Mouse (Mus musculus): Measurements from ENCODE around the gene Uhrf1.
"Not testable (repeated sequence)": the region's sequence is repeated elsewhere in the genome, so short reads cannot be mapped to it uniquely, and the experiment has no call there.

Gene Uhrf1

GRCm38 (mm10) chr17:56303160-56303846 is at the start of gene Uhrf1:
Gene Uhrf1, plus strand, starts transcription at chr17:56303321.
- peak; percentile 52 to 81 for DNase-seq (ENCODE audit: low spot score in 2 of 2)

- DNase-seq (ENCODE audit: low spot score in 2 of 2) = no peak
These were observed 48.4 kb upstream of the Uhrf1 start for GRCm38 (mm10) chr17:56254695-56255094.

GRCm38 (mm10) chr17:56255429-56255828 is 47.7 kb upstream of the Uhrf1 start:
- no peak for DNase-seq (ENCODE audit: low spot score in 2 of 2)

- DNase-seq (ENCODE audit: low spot score in 2 of 2) = peak; percentile 92 to 98
These were observed 47.3 kb upstream of the Uhrf1 start for GRCm38 (mm10) chr17:56255863-56256238.

GRCm38 (mm10) chr17:56256239-56256881 is 46.8 kb upstream of the Uhrf1 start, which contains the start of gene Fem1a:
Gene Fem1a, plus strand, starts transcription at chr17:56256810.
- DNase-seq (ENCODE audit: low spot score in 2 of 2) = peak; percentile 82 to 92

- DNase-seq (ENCODE audit: low spot score in 2 of 2) = no peak
These were observed 45.8 kb upstream of the Uhrf1 start for GRCm38 (mm10) chr17:56257181-56257894.

GRCm38 (mm10) chr17:56258269-56258668 is 44.9 kb upstream of the Uhrf1 start:
- not testable (repeated sequence) for DNase-seq (ENCODE audit: low spot score in 2 of 2)

GRCm38 (mm10) chr17:56258812-56259211 is 44.3 kb upstream of the Uhrf1 start:
- not testable (repeated sequence) for DNase-seq (ENCODE audit: low spot score in 2 of 2)

- no peak for DNase-seq (ENCODE audit: low spot score in 2 of 2)
These were observed 43.7 kb upstream of the Uhrf1 start for GRCm38 (mm10) chr17:56259301-56260037.

GRCm38 (mm10) chr17:56261166-56261565 is 42.0 kb upstream of the Uhrf1 start:
- DNase-seq (ENCODE audit: low spot score in 2 of 2) = no peak

GRCm38 (mm10) chr17:56262645-56263094 is 40.5 kb upstream of the Uhrf1 start:
- DNase-seq (ENCODE audit: low spot score in 2 of 2) = no peak

- peak; percentile 52 to 71 for DNase-seq (ENCODE audit: low spot score in 2 of 2)
These were observed 39.1 kb upstream of the Uhrf1 start for GRCm38 (mm10) chr17:56264020-56264419.

GRCm38 (mm10) chr17:56265011-56265410 is 38.1 kb upstream of the Uhrf1 start:
- DNase-seq (ENCODE audit: low spot score in 2 of 2) = no peak

- no peak for DNase-seq (ENCODE audit: low spot score in 2 of 2)
These were observed 37.3 kb upstream of the Uhrf1 start for GRCm38 (mm10) chr17:56265869-56266268.

- no peak for DNase-seq (ENCODE audit: low spot score in 2 of 2)
These were observed 36.9 kb upstream of the Uhrf1 start for GRCm38 (mm10) chr17:56266271-56266670.

- DNase-seq (ENCODE audit: low spot score in 2 of 2) = peak; percentile 40 to 59
These were observed 33.9 kb upstream of the Uhrf1 start for GRCm38 (mm10) chr17:56269153-56269630.

- DNase-seq (ENCODE audit: low spot score in 2 of 2) = no peak
These were observed 33.4 kb upstream of the Uhrf1 start for GRCm38 (mm10) chr17:56269741-56270140.

GRCm38 (mm10) chr17:56271609-56272253 is 31.4 kb upstream of the Uhrf1 start:
- DNase-seq (ENCODE audit: low spot score in 2 of 2) = no peak

GRCm38 (mm10) chr17:56272644-56273043 is 30.5 kb upstream of the Uhrf1 start:
- no peak for DNase-seq (ENCODE audit: low spot score in 2 of 2)

- DNase-seq (ENCODE audit: low spot score in 2 of 2) = no peak
These were observed 29.6 kb upstream of the Uhrf1 start for GRCm38 (mm10) chr17:56273482-56273881.

GRCm38 (mm10) chr17:56273986-56274385 is 29.1 kb upstream of the Uhrf1 start:
- no peak for DNase-seq (ENCODE audit: low spot score in 2 of 2)
